Mouse (Mus musculus) midbrain, embryonic 14.5 days (tissue): ENCODE data around the gene Tmem217. TPM values are rescaled to one million over a fixed set of nuclear protein-coding genes. Genes with fewer than 3 reads are reported as not detected.
A peak's percentile ranks its signal among the peaks of the same experiment; 100 is the strongest.
"Not testable (repeated sequence)": the region's sequence is repeated elsewhere in the genome, so short reads cannot be mapped to it uniquely, and the experiment has no call there.

Experiments
- ATAC-seq: fragments of 200-750 bp; cut with Nextera tagmentation; 2 replicates; pipeline ENCODE4 v1.8.0; 2017; ENCODE audit warnings: moderate number of reproducible peaks, moderate library complexity; ENCODE audit not compliant: low FRiP score, low TSS enrichment
- DNase-seq: peaks from one replicate; pipeline ENCODE4 v3.0.0-alpha.2; 2015
- H3K27ac ChIP-seq: fragments of 300-500 bp; sonication (generic); replicated peaks from 2 replicates; pipeline ENCODE4 v1.5.1; 2014; ENCODE audit warnings: mild to moderate bottlenecking, low read depth, low read length, moderate library complexity
- H3K27me3 ChIP-seq: fragments of 300-500 bp; sonication (generic); 2 replicates; pipeline ENCODE4 v1.6.1; 2014; ENCODE audit warnings: low read length, control low read depth, mixed read lengths; ENCODE audit not compliant: control insufficient read depth, insufficient read depth
- H3K36me3 ChIP-seq: fragments of 300-500 bp; sonication (generic); 2 replicates; pipeline ENCODE4 v1.6.1; 2014; ENCODE audit warnings: low read length, control low read depth; ENCODE audit not compliant: control insufficient read depth, insufficient read depth
- H3K4me1 ChIP-seq: fragments of 300-500 bp; sonication (generic); 2 replicates; pipeline ENCODE4 v1.6.1; 2014; ENCODE audit warnings: mild to moderate bottlenecking, antibody characterized with exemption, low read length, control low read depth; ENCODE audit not compliant: control insufficient read depth, insufficient read depth
- H3K4me2 ChIP-seq: fragments of 300-500 bp; sonication (generic); 2 replicates; pipeline ENCODE4 v1.6.1; 2014; ENCODE audit warnings: mild to moderate bottlenecking, low read length, moderate library complexity
- H3K4me3 ChIP-seq: fragments of 300-500 bp; sonication (generic); replicated peaks from 2 replicates; pipeline ENCODE4 v1.5.1; 2014; ENCODE audit warnings: low read depth, low read length
- H3K9ac ChIP-seq: fragments of 300-500 bp; sonication (generic); replicated peaks from 2 replicates; pipeline ENCODE4 v1.6.1; 2014; ENCODE audit warnings: mild to moderate bottlenecking, low read length, moderate library complexity
- H3K9me3 ChIP-seq: fragments of 300-500 bp; sonication (generic); 2 replicates; pipeline ENCODE4 v1.6.1; 2016; ENCODE audit warnings: low read length, control low read depth, mixed read lengths; ENCODE audit not compliant: control insufficient read depth
- WGBS: fragments of 180-500 bp; shearing (Covaris S2); extraction: QIAGEN DNeasy Blood & Tissue Kit; methylation state at CpG from one replicate; pipeline ENCODE4 v1.1.7; 2014; 5-methylcytosine and 5-hydroxymethylcytosine counted together
- polyA plus RNA-seq: library from polyadenylated mRNA; unstranded; fragments of >200 nt; fragmentation: Nextera tagmentation; extraction: Ambion mirVana; gene quantifications from 2 replicates; pipeline ENCODE4 v1.2.1, GENCODE M21; 2014

Gene Tmem217
- polyA plus RNA-seq, 1 experiment from 2014 or later, result 0.49 TPM

GRCm38 (mm10) chr17:29525613-29526012 lies 26.6 kb downstream of the Tmem217 start:
- WGBS, result 88% methylated on average over 2 of the region's 2 CpGs
- Histone ChIP-seq H3K27me3 (no peaks in the 10 kb centered on the region), H3K4me2 (no peak overlapping the region), H3K4me3 (no peak overlapping the region), H3K4me1 (no peaks in the 10 kb centered on the region), H3K9ac (no peak overlapping the region), H3K36me3 (no peaks in the 10 kb centered on the region), H3K27ac (no peak overlapping the region), H3K9me3 (peaks cover 3% of the 10 kb centered on the region; the same call in 1 of the 2 replicates)
- DNase-seq, result no peak
- ATAC-seq, result no peak

GRCm38 (mm10) chr17:29519731-29520130 lies 32.5 kb downstream of the Tmem217 start:
- H3K27ac ChIP-seq, result no peak overlapping the region
- no peak for ATAC-seq
- WGBS, result 73% methylated on average over 8 of the region's 8 CpGs

DNA sequence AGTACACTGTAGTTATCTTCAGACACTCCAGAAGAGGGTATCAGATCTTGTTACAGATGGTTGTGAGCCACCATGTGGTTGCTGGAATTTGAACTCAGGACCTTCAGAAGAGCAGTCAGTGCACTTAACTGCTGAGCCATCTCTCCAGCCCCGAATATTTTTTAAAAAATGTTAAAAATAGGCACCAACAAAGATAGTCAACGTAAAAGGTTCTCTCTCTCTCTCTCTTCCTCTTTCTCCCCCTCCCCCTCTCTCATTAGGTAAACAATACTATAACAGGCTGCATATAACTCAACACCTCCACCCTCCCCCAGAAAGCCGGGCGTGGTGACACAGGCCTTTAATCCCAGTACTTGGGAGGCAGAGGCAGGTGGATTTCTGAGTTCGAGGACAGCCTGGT lies 33.5 kb downstream of the Tmem217 start:
- H3K4me1 ChIP-seq, H3K36me3 ChIP-seq, ATAC-seq, H3K9me3 ChIP-seq, H3K27me3 ChIP-seq, H3K27ac ChIP-seq, H3K4me2 ChIP-seq, DNase-seq, H3K4me3 ChIP-seq, H3K9ac ChIP-seq: not testable (repeated sequence)
- 91% methylated on average over 5 of the region's 5 CpGs for WGBS

More at GRCm38 (mm10) chr17:29519731-29520130, 32.5 kb downstream of the Tmem217 start:
- Histone ChIP-seq H3K36me3 (no peaks in the 10 kb centered on the region), H3K9ac (no peak overlapping the region), H3K27me3 (no peaks in the 10 kb centered on the region), H3K4me2 (no peak overlapping the region), H3K9me3 (no peaks in the 10 kb centered on the region), H3K4me1 (no peaks in the 10 kb centered on the region), H3K4me3 (no peak overlapping the region)
- DNase-seq, result no peak

GRCm38 (mm10) chr17:29514435-29514834 lies 37.8 kb downstream of the Tmem217 start:
- peak; percentile 92 for DNase-seq
- Histone ChIP-seq H3K9ac (no peak overlapping the region), H3K4me2 (no peak overlapping the region), H3K4me1 (no peaks in the 10 kb centered on the region), H3K4me3 (no peak overlapping the region), H3K36me3 (no peaks in the 10 kb centered on the region), H3K9me3 (no peaks in the 10 kb centered on the region), H3K27ac (no peak overlapping the region), H3K27me3 (no peaks in the 10 kb centered on the region)
- no peak for ATAC-seq
- 5% methylated on average over 11 of the region's 11 CpGs for WGBS

GRCm38 (mm10) chr17:29513044-29513730 lies 39.0 kb downstream of the Tmem217 start:
- WGBS, result 41% methylated on average over 13 of the region's 13 CpGs
- Histone ChIP-seq H3K4me2 (no peak overlapping the region), H3K4me1 (no peaks in the 10 kb centered on the region), H3K9me3 (no peaks in the 10 kb centered on the region), H3K27me3 (no peaks in the 10 kb centered on the region), H3K4me3 (no peak overlapping the region), H3K9ac (no peak overlapping the region), H3K36me3 (no peaks in the 10 kb centered on the region), H3K27ac (no peak overlapping the region)
- ATAC-seq (no peak), DNase-seq (peak; percentile 73)

- no peak overlapping the region for H3K9ac ChIP-seq
- H3K9me3 ChIP-seq, result no peaks in the 10 kb centered on the region
- no peaks in the 10 kb centered on the region for H3K4me1 ChIP-seq
- no peak overlapping the region for H3K27ac ChIP-seq
- no peaks in the 10 kb centered on the region for H3K36me3 ChIP-seq
- no peaks in the 10 kb centered on the region for H3K27me3 ChIP-seq
- no peak overlapping the region for H3K4me2 ChIP-seq
- WGBS, result 68% methylated on average over 8 of the region's 8 CpGs
- no peak for DNase-seq
- no peak for ATAC-seq
- no peak overlapping the region for H3K4me3 ChIP-seq
These were observed 41.5 kb downstream of the Tmem217 start for GRCm38 (mm10) chr17:29510691-29511090.

DNA sequence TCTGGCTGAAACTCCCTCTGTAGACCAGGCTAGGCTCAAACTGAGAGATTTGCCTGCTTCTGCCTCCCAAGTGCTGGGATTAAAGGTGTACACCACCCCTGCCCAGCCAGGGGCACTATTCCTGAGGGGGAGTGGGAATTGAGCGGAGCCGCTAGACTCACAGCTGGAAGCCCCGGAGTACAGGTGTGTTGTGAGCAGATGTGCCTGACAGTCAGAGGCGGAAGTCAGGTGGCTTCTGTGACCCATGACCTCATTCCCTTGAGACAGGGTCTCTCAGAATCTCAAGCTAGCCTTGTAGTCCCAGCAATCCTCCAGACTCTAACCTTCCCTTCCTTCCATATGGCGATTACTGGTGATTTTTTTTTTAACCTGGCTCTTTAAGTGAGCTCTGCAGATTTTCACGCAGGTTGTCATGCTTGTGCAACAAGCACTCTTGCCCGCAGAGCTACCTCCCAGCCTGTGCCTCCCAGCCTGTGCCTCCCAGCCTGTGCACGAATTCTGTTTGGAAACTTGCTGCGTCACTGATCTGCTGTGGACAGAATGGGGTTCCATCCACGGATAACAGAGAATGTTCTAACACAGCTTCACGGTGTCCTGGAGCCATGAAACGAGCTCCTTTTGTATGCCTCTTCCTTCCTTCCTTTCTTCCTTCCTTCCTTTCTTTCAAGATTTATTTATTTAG lies 43.1 kb downstream of the Tmem217 start:
- DNase-seq (no peak), ATAC-seq (no peak)
- H3K27ac ChIP-seq, result no peak overlapping the region
- no peak overlapping the region for H3K9ac ChIP-seq
- no peaks in the 10 kb centered on the region for H3K9me3 ChIP-seq
- H3K36me3 ChIP-seq, result no peaks in the 10 kb centered on the region
- no peak overlapping the region for H3K4me2 ChIP-seq
- H3K27me3 ChIP-seq, result no peaks in the 10 kb centered on the region
- no peak overlapping the region for H3K4me3 ChIP-seq
- WGBS, result 80% methylated on average over 12 of the region's 12 CpGs
- H3K4me1 ChIP-seq, result no peaks in the 10 kb centered on the region

DNA sequence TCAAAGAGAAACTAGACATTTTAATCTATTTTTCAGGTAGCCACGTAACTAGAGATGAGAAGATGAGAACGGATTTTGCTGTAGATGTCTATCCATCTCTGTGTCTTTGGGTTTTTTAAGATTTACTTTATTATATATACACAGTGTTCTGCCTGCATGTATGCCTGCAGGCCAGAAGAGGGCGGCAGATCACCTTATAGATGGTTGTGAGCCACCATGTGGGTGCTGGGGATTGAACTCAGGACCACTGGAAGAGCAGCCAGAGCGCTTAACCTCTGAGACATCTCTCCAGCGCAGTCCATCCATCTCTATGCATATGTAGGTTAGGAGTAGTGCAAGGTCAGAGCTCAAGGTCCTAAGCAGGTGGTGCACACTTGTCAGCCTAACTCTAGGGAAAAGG lies 48.5 kb downstream of the Tmem217 start:
- no peak overlapping the region for H3K4me3 ChIP-seq
- DNase-seq (no peak), ATAC-seq (no peak)
- no peak overlapping the region for H3K27ac ChIP-seq
- H3K9ac ChIP-seq, result no peak overlapping the region
- H3K4me1 ChIP-seq, result no peaks in the 10 kb centered on the region
- H3K27me3 ChIP-seq, result no peaks in the 10 kb centered on the region
- H3K9me3 ChIP-seq, result no peaks in the 10 kb centered on the region
- no peak overlapping the region for H3K4me2 ChIP-seq
- WGBS, result 78% methylated on average over 5 of the region's 5 CpGs
- H3K36me3 ChIP-seq, result no peaks in the 10 kb centered on the region
